Mouse (Mus musculus): ENCODE data around the gene Id3. TPM values are rescaled to one million over a fixed set of nuclear protein-coding genes. Genes with fewer than 3 reads are reported as not detected.
"Not testable (repeated sequence)": the region's sequence is repeated elsewhere in the genome, so short reads cannot be mapped to it uniquely, and the experiment has no call there.

Gene Id3
- 100 to 1,000 TPM in 1 of 26 experiments, 10 to 100 TPM in 17, 1 to 10 TPM in 6, under 1 TPM in 1, not detected in 1; 0.79 to 106 (median 19.0) TPM for total RNA-seq (2018; cell fraction: chromatin; rRNA removed)
- 10 to 100 TPM in 15 of 26 experiments, 1 to 10 TPM in 7, under 1 TPM in 4; 0.19 to 99.1 (median 14.3) TPM for total RNA-seq (2018; cell fraction: cytosol; rRNA removed)
- 100 to 1,000 TPM in 6 of 26 experiments, 10 to 100 TPM in 16, 1 to 10 TPM in 2, not detected in 2; 1.7 to 296 (median 18.8) TPM for total RNA-seq (2018; cell fraction: nucleus; rRNA removed)
- 0.34 to 38.1 TPM (median 3.1 TPM) in 3 replicates for polyA plus RNA-seq (2018)

- Histone ChIP-seq H3K27ac (peak within 1 kb of the TSS; percentile 81), H3K79me2 (ENCODE audit: inconsistent target) (peaks cover 16% of the 10 kb centered on the region; the same call in 1 of the 2 replicates), H3K4me3 (ENCODE audit: inconsistent target) (peak within 1 kb of the TSS; percentile 36), H3K36me3 (ENCODE audit: inconsistent target) (no peaks in the 10 kb centered on the region)
- WGBS (ENCODE audit: missing documents) = under 1% methylated on average over 39 of the region's 39 CpGs
Observed at GRCm38 (mm10) chr4:136143193-136143976, at the start of gene Id3. Id3 (plus strand) TSS chr4:136143497.

DNA sequence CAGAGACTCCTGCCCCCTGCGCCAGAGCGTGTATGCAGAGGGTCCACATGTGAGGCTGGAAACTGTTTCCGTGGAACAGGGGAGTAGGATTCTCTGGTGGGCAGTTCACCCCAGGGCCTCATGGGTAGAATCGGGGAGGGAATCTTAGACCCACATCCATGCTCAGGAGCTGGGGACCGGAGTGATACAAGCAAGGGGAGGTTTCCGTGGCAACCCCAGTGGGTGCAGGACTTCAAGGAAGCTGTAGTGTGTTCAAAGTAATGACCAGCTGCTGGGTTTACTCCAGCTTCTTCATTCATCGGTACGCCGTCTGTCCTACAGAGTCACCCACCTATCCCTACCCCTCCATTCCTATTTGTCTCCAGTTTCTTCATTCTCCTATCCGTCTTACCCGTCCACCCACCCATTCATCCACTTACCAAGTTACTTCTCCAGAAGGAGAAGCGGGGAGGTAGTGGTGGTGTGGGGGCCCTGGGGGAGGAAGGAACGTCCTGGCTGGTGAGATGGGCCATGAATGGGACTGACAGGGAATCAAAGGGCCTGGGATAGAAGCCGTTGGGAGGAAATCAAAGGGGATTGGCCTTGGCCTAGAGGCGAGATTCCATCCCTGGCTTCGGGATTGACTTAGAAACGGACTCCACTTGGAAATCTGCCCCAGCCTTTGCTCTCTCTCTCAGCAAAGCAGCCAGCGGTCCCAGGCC is 48.6 kb upstream of the Id3 start:
- H3K27ac ChIP-seq = no peak overlapping the region
- no peak overlapping the region for H3K4me3 ChIP-seq (ENCODE audit: inconsistent target)
- no peaks in the 10 kb centered on the region for H3K36me3 ChIP-seq (ENCODE audit: inconsistent target)
- 93% methylated on average over 18 of the region's 18 CpGs for WGBS (ENCODE audit: missing documents)
- H3K79me2 ChIP-seq (ENCODE audit: inconsistent target) = no peaks in the 10 kb centered on the region

GRCm38 (mm10) chr4:136095490-136096105 is 47.7 kb upstream of the Id3 start:
- no peaks in the 10 kb centered on the region for H3K79me2 ChIP-seq (ENCODE audit: inconsistent target)
- no peaks in the 10 kb centered on the region for H3K36me3 ChIP-seq (ENCODE audit: inconsistent target)
- no peak overlapping the region for H3K4me3 ChIP-seq (ENCODE audit: inconsistent target)
- no peak overlapping the region for H3K27ac ChIP-seq
- WGBS (ENCODE audit: missing documents) = 90% methylated on average over 7 of the region's 9 CpGs

DNA sequence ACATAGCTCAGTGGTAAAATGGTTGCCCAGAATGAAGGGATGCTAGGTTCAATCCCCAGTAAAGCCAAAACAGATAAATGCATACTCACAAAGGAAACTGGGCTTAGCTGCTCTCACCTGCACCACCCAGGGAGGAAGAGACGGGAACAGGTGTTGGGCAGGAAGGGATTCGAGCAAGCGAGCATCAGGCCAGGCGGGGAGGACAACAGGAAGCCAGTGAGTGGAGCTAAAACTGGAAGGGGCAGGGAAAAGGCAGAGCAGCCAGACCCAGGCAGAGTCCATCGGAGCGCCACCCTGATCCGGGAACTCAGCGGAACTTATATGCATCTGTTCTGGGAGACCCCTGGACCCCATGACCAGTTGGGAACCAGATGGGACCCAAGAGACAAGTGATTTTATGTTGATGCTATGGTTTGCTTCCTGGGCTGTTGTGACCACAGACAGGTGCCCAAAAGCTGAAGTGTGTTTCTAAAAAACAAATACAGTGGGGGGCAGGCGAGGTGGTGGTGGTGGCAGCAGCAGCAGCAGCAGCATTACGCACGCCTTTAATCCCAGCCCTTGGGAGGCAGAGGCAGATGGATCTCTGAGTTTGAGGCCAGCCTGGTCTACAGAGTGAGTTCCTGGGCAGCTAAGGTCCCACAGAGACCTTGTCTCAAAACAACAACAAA is 46.7 kb upstream of the Id3 start:
- H3K79me2 ChIP-seq (ENCODE audit: inconsistent target) = no peaks in the 10 kb centered on the region
- no peak overlapping the region for H3K27ac ChIP-seq
- WGBS (ENCODE audit: missing documents) = 82% methylated on average over 11 of the region's 11 CpGs
- H3K4me3 ChIP-seq (ENCODE audit: inconsistent target) = no peak overlapping the region
- no peaks in the 10 kb centered on the region for H3K36me3 ChIP-seq (ENCODE audit: inconsistent target)

- no peak overlapping the region for H3K27ac ChIP-seq
- H3K36me3 ChIP-seq (ENCODE audit: inconsistent target) = no peaks in the 10 kb centered on the region
- H3K79me2 ChIP-seq (ENCODE audit: inconsistent target) = no peaks in the 10 kb centered on the region
- H3K4me3 ChIP-seq (ENCODE audit: inconsistent target) = no peak overlapping the region
- 90% methylated on average over 3 of the region's 3 CpGs for WGBS (ENCODE audit: missing documents)
Observed at GRCm38 (mm10) chr4:136098446-136098845, 44.9 kb upstream of the Id3 start.

DNA sequence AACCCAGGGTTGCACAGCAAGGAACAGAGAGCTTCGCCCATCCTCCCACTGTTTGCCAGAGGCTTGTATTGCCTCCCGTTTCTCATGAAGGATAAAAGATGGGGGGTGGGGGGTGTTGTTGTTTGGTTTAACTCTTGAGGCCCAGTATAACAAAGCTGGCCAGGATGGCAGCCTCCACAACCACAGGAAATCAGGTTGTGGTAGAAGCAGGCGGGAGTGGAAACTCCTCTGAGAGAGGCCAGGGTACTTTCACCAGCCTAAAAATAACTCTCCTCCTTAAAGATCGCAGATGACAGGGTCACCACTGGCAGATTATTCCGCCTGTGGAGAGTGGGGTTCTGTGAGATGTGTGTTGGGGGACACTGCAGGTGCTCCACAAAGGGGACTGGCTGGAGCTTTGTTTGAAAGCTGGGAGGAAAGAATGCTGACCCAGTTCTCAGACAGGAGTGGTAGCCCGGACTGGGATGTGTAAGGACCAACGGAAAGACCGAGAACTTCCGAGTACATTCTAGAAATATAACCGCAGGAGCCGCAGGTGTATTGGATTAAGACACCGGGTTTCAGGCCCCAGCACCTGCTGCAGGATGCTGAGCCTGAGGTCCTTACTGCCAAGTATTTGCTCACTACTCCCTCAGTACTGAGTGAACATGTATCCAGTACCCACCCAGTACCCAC is 42.8 kb upstream of the Id3 start:
- no peak overlapping the region for H3K27ac ChIP-seq
- 30% methylated on average over 12 of the region's 12 CpGs for WGBS (ENCODE audit: missing documents)
- no peak overlapping the region for H3K4me3 ChIP-seq (ENCODE audit: inconsistent target)
- H3K79me2 ChIP-seq (ENCODE audit: inconsistent target) = no peaks in the 10 kb centered on the region
- H3K36me3 ChIP-seq (ENCODE audit: inconsistent target) = no peaks in the 10 kb centered on the region

GRCm38 (mm10) chr4:136101753-136102152 is 41.5 kb upstream of the Id3 start:
- H3K79me2 ChIP-seq (ENCODE audit: inconsistent target); H3K27ac ChIP-seq; H3K4me3 ChIP-seq (ENCODE audit: inconsistent target); H3K36me3 ChIP-seq (ENCODE audit: inconsistent target): not testable (repeated sequence)
- 98% methylated on average over 4 of the region's 4 CpGs for WGBS (ENCODE audit: missing documents)

DNA sequence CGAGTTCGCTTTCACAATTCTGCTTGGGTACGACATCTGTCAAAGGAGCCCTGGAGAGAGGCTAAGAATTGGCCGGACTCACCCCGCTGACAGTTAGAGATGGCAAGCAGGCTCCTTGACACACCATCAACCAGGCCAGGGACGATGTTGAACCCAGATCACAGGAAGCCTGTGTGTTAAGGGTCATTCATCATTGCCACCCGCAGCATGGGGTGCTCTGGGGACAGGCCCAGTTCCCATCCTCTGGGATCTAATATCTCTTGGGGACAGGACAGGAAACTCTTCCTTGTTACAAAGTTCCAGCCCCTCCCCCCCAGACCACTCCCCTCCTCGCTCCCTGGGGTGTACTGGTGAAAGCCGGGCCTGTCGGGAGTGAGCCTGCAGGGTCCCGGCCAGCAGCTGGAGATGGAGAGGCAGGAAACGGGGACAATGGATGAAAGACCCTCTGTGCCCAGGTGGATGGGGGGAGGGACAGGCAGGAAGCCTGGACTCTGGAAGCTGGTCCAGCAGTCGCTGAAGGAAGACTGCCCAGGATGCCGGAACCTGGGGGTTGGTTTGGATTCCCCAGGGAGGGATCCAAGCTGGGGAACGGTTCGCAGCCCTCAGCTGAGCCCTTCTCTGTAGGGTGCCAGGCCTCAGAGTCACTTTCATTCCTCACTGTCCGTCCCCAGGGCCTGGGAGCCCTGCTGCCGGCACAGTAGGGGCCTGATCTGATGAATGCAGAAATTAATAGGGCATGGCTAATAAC is 38.5 kb upstream of the Id3 start:
- WGBS (ENCODE audit: missing documents) = 91% methylated on average over 18 of the region's 18 CpGs
- no peaks in the 10 kb centered on the region for H3K36me3 ChIP-seq (ENCODE audit: inconsistent target)
- no peak overlapping the region for H3K4me3 ChIP-seq (ENCODE audit: inconsistent target)
- no peak overlapping the region for H3K27ac ChIP-seq
- H3K79me2 ChIP-seq (ENCODE audit: inconsistent target) = no peaks in the 10 kb centered on the region

- Histone ChIP-seq H3K4me3 (ENCODE audit: inconsistent target) (no peak overlapping the region), H3K79me2 (ENCODE audit: inconsistent target) (no peaks in the 10 kb centered on the region), H3K27ac (no peak overlapping the region), H3K36me3 (ENCODE audit: inconsistent target) (no peaks in the 10 kb centered on the region)
- WGBS (ENCODE audit: missing documents) = 75% methylated on average over 7 of the region's 7 CpGs
Observed at GRCm38 (mm10) chr4:136106880-136107301, 36.4 kb upstream of the Id3 start.

DNA sequence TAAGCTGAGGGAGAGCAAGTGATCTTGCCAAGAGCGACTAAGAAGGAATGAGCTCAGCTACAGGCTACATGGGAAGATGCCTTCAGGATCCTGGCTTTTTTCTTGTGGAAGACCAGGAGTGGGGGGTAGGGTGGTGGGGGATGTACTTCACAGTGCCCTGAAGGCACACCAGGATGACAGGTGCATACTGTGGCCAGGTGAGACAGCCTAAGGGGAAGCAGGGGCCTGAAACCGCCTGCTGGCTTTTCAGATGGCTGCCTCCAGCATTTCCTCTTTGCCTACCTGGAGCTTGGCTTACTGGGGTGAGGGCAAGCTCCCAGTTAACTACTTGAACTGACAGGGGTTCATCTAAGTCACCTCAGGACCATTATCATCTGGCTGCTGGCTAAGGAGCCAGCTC is 34.1 kb upstream of the Id3 start:
- Histone ChIP-seq H3K4me3 (ENCODE audit: inconsistent target) (no peak overlapping the region), H3K27ac (no peak overlapping the region), H3K36me3 (ENCODE audit: inconsistent target) (no peaks in the 10 kb centered on the region), H3K79me2 (ENCODE audit: inconsistent target) (no peaks in the 10 kb centered on the region)
- WGBS (ENCODE audit: missing documents) = 70% methylated on average over 2 of the region's 2 CpGs

GRCm38 (mm10) chr4:136109941-136110900 is 33.1 kb upstream of the Id3 start:
- WGBS (ENCODE audit: missing documents) = 88% methylated on average over 8 of the region's 10 CpGs
- no peak overlapping the region for H3K4me3 ChIP-seq (ENCODE audit: inconsistent target)
- no peaks in the 10 kb centered on the region for H3K36me3 ChIP-seq (ENCODE audit: inconsistent target)
- H3K27ac ChIP-seq = no peak overlapping the region
- no peaks in the 10 kb centered on the region for H3K79me2 ChIP-seq (ENCODE audit: inconsistent target)

DNA sequence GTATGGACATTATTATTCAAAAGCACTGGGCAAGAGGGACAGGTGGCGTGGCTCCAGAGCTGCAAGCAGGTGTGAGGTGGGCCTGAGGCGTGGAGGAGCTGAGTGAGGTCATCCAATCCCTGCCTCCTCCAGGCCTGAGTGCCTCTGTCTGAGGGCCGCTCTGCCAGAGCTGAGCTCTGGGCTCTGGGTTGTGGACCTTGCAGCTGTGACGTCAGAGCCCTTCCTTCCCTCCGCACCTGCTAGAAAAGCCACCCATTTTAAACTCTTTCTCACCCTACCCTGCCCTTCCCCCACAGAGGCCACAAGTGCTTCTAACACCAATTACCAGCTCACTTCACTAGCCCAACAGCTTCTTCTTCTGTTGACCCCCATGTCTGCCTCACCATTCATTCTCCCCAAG is 31.0 kb upstream of the Id3 start:
- 74% methylated on average over 5 of the region's 5 CpGs for WGBS (ENCODE audit: missing documents)
- Histone ChIP-seq H3K4me3 (ENCODE audit: inconsistent target) (no peak overlapping the region), H3K79me2 (ENCODE audit: inconsistent target) (no peaks in the 10 kb centered on the region), H3K27ac (no peak overlapping the region), H3K36me3 (ENCODE audit: inconsistent target) (no peaks in the 10 kb centered on the region)

Measured in macrophage (primary cell).